Comparison of ENCODE assay signal across 11 mouse cellular contexts in the genomic region with DNA sequence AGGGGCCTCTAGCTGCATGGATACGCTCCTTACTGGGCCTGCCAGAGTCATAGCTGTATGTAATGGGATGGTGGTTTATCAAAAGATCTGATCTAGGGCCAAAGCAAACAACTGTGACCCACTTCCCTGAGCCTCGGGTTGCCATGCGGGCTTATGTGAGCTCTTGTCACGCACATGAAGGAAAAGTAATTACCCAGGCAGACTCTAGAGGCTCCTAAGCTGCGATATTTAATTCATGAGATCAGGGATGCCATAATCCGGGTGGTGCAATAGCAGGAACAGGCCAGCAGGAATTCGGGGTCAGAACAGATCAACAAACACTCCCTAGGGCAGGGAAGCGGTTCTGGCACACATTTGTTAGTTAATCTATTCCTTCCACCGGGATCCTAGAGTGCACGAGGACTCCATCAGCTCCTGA. TPM values are rescaled to one million over a fixed set of nuclear protein-coding genes. Genes with fewer than 3 reads are reported as not detected.
DNase-seq lines count a peak whose midpoint lies in the region; ATAC-seq and TF ChIP-seq lines count a peak whose summit lies in the region.
"Had no signal": no experiment of that assay in that cellular context is flagged by ENCODE, and none has a peak within 500 bp of the region (broad histone marks: within the 10 kb centered on the region; RNA-seq: fewer than 3 reads in every experiment).

No protein-coding gene starts in this region.

- peak; percentile 57 for ATAC-seq in lung, postnatal 0 days
- ATAC-seq in forebrain, embryonic 16.5 days = peak; percentile 49
- ATAC-seq in megakaryocyte, adult 5-6 weeks (ENCODE audit: poor library complexity, severe bottlenecking) = no peak

- TF ChIP-seq CTCF in lung, postnatal 0 days (IDR thresholded peaks at IDR 0.05) = peak; percentile 24; the same call in 1 of the 2 replicates

- TF ChIP-seq EP300 in lung, postnatal 0 days (IDR thresholded peaks at IDR 0.05) = no peak

- no peaks in the 10 kb centered on the region for H3K9me3 ChIP-seq in lung, postnatal 0 days (ENCODE audit: low read length)
- H3K9me3 ChIP-seq in forebrain, embryonic 16.5 days (ENCODE audit: control insufficient read depth, low read length) = no peaks in the 10 kb centered on the region
- H3K9me3 ChIP-seq: G1E had no signal

- no peaks in the 10 kb centered on the region for H3K4me1 ChIP-seq in lung, postnatal 0 days (ENCODE audit: insufficient read depth, low read depth, low read length)
- H3K4me1 ChIP-seq in forebrain, embryonic 16.5 days (replicated peaks; ENCODE audit: control insufficient read depth, insufficient read depth, low read length) = peaks cover 10% of the 10 kb centered on the region

- peak; percentile 56 for DNase-seq in lung, postnatal 0 days (ENCODE audit: low spot score)
- DNase-seq in lung, postnatal 14 days = no peak
- peak; percentile 64 to 84 for DNase-seq in kidney, postnatal 25 days
- peak; percentile 78 for DNase-seq in retina, postnatal 1 day
- no peak for DNase-seq in adrenal gland, postnatal 25 days
- DNase-seq in cerebellum, adult 8-10 months = no peak
- DNase-seq: heart, adult 2 months; thymus, postnatal 4 days had no signal

- no peaks in the 10 kb centered on the region for H3K36me3 ChIP-seq in lung, postnatal 0 days (ENCODE audit: insufficient read depth, low read length)
- peaks cover 5% of the 10 kb centered on the region for H3K36me3 ChIP-seq in forebrain, embryonic 16.5 days (ENCODE audit: control insufficient read depth, insufficient read depth)
- H3K36me3 ChIP-seq: G1E had no signal

- no peak overlapping the region for H3K4me3 ChIP-seq in lung, postnatal 0 days (ENCODE audit: low read depth, low read length)
- H3K4me3 ChIP-seq in forebrain, embryonic 16.5 days (replicated peaks; ENCODE audit: low read length) = no peak overlapping the region
- H3K4me3 ChIP-seq: heart, adult 2 months had no signal

- WGBS in lung, postnatal 0 days = 22% methylated on average over 10 of the region's 10 CpGs
- 47% methylated on average over 10 of the region's 10 CpGs for WGBS in forebrain, embryonic 16.5 days

- no peaks in the 10 kb centered on the region for H3K27me3 ChIP-seq in lung, postnatal 0 days (replicated peaks; ENCODE audit: insufficient read depth, low read length)
- H3K27me3 ChIP-seq in forebrain, embryonic 16.5 days (replicated peaks; ENCODE audit: control insufficient read depth, insufficient read depth, low read length) = no peaks in the 10 kb centered on the region

- no peak overlapping the region for H3K4me2 ChIP-seq in lung, postnatal 0 days (replicated peaks; ENCODE audit: low read depth, low read length)
- H3K4me2 ChIP-seq in forebrain, embryonic 16.5 days (ENCODE audit: low read length) = no peak overlapping the region

- H3K9ac ChIP-seq in lung, postnatal 0 days (replicated peaks; ENCODE audit: low read depth) = no peak overlapping the region
- no peak overlapping the region for H3K9ac ChIP-seq in forebrain, embryonic 16.5 days (replicated peaks; ENCODE audit: low read depth, low read length)

- no peak overlapping the region for H3K27ac ChIP-seq in lung, postnatal 0 days (ENCODE audit: low read length)
- H3K27ac ChIP-seq in forebrain, embryonic 16.5 days (ENCODE audit: low read length) = no peak overlapping the region
- H3K27ac ChIP-seq: heart, adult 2 months had no signal

RNA-seq across cellular contexts. Expression of gene Cyfip2, which starts 21.7 kb away (rescaled TPM):
- polyA plus RNA-seq in lung, postnatal 0 days (2015; fragmentation: Nextera tagmentation; extraction: Ambion mirVana) = 3.4 and 4.2 TPM in 2 replicates
- 88.4 and 91.4 TPM in 2 replicates for polyA plus RNA-seq in forebrain, embryonic 16.5 days (2015; fragmentation: Nextera tagmentation; extraction: Ambion mirVana)
- 70.2 and 81.2 TPM in 2 replicates for total RNA-seq in adrenal gland, postnatal 25 days (2021)
- total RNA-seq in megakaryocyte, adult 5-6 weeks (2015) = 56.5 and 69.7 TPM in 2 replicates
- total RNA-seq in megakaryocyte, adult 5-6 weeks (2017) = 28.2 and 50.1 TPM in 2 replicates

RNA-seq across cellular contexts. Expression of gene Fndc9, which starts 55.7 kb away (rescaled TPM):
- polyA plus RNA-seq in lung, postnatal 0 days (2015; fragmentation: Nextera tagmentation; extraction: Ambion mirVana) = not detected in 2 replicates
- polyA plus RNA-seq in forebrain, embryonic 16.5 days (2015; fragmentation: Nextera tagmentation; extraction: Ambion mirVana) = 3.2 and 5.3 TPM in 2 replicates
- not detected in 2 replicates for total RNA-seq in adrenal gland, postnatal 25 days (2021)
- total RNA-seq in megakaryocyte, adult 5-6 weeks (2015) = not detected in 2 replicates
- total RNA-seq in megakaryocyte, adult 5-6 weeks (2017) = not detected in 2 replicates
- total RNA-seq: heart, adult 2 months had no signal
- polyA plus RNA-seq: G1E; heart, adult 2 months had no signal

Comparison
In these comparisons a context has a peak if more than half of its experiments do, and no peak if none do; other contexts are left out.
1. DNase-seq: peak in lung, postnatal 0 days (single experiment), kidney, postnatal 25 days (2 of 2) and retina, postnatal 1 day (single experiment); none in lung, postnatal 14 days (single experiment), adrenal gland, postnatal 25 days (single experiment) and cerebellum, adult 8-10 months (single experiment).